Mouse (Mus musculus) right cerebral cortex, postnatal 36 days (tissue): ENCODE results near the gene Phb2.

Experiments
- DNase-seq, 2 experiments: peaks; one replicate each; pipeline ENCODE4 v3.0.0; 2022; ENCODE audit warnings: low spot score in 2 of 2, mixed read lengths in 1 of 2

The Phb2 gene

GRCm38 (mm10) chr6:124746296-124746605 is 34.1 kb downstream of the Phb2 start:
- no peak for DNase-seq

- DNase-seq, result no peak
Observed at GRCm38 (mm10) chr6:124746654-124747632, 34.8 kb downstream of the Phb2 start.

GRCm38 (mm10) chr6:124750405-124750804 is 38.3 kb downstream of the Phb2 start:
- no peak for DNase-seq

GRCm38 (mm10) chr6:124753861-124754260 is 41.7 kb downstream of the Phb2 start:
- no peak for DNase-seq

- DNase-seq, result no peak
Observed at GRCm38 (mm10) chr6:124755306-124755705, 43.2 kb downstream of the Phb2 start.

GRCm38 (mm10) chr6:124755831-124756595 is 43.9 kb downstream of the Phb2 start, which contains the start of the genes Gm45234 and Atn1:
Gene Gm45234 (minus strand): TSS chr6:124756021.
Gene Atn1 (minus strand): TSS chr6:124756524.
- DNase-seq, result no peak

- DNase-seq, result peak; percentile 68 to 69
Observed at GRCm38 (mm10) chr6:124756652-124757350, 44.7 kb downstream of the Phb2 start.

GRCm38 (mm10) chr6:124757351-124757880 is 45.3 kb downstream of the Phb2 start:
- DNase-seq, result no peak

GRCm38 (mm10) chr6:124757909-124758848 is 46.0 kb downstream of the Phb2 start:
- no peak for DNase-seq

GRCm38 (mm10) chr6:124758849-124759232 is 46.7 kb downstream of the Phb2 start:
- DNase-seq, result no peak

- peak; percentile 68 to 76 for DNase-seq
Observed at GRCm38 (mm10) chr6:124759259-124759658, 47.1 kb downstream of the Phb2 start.

- no peak for DNase-seq
Observed at GRCm38 (mm10) chr6:124765951-124766350, 53.8 kb downstream of the Phb2 start.
